Comparison of ENCODE assay signal across 17 mouse cellular contexts in genomic region chr12:16834701-16835100, GRCm38 (mm10). TPM values are rescaled to one million over a fixed set of nuclear protein-coding genes. Genes with fewer than 3 reads are reported as not detected.
DNase-seq lines count a peak whose midpoint lies in the region; ATAC-seq and TF ChIP-seq lines count a peak whose summit lies in the region.
"Had no signal": no experiment of that assay in that cellular context is flagged by ENCODE, and none has a peak within 500 bp of the region (broad histone marks: within the 10 kb centered on the region; RNA-seq: fewer than 3 reads in every experiment).

No protein-coding gene starts in this region.

- H3K27me3 ChIP-seq in heart, adult 2 months (ENCODE audit: control insufficient read depth, insufficient read depth, low read length): no peaks in the 10 kb centered on the region
- H3K27me3 ChIP-seq in kidney, embryonic 14.5 days (ENCODE audit: control insufficient read depth, insufficient read depth, low read length): no peaks in the 10 kb centered on the region
- H3K27me3 ChIP-seq in stomach, embryonic 16.5 days (ENCODE audit: control insufficient read depth, insufficient read depth, low read length): no peaks in the 10 kb centered on the region
- H3K27me3 ChIP-seq in stomach, postnatal 0 days (ENCODE audit: control insufficient read depth, insufficient read depth, low read length): no peaks in the 10 kb centered on the region
- H3K27me3 ChIP-seq: heart, embryonic 15.5 days; liver, embryonic 15.5 days; midbrain, embryonic 13.5 days had no signal

- no peak for TF ChIP-seq CTCF in heart, adult 2 months (IDR thresholded peaks at IDR 0.05)
- TF ChIP-seq CTCF in stomach, postnatal 0 days (IDR thresholded peaks at IDR 0.05; ENCODE audit: low read depth): no peak

- intact Hi-C loops in heart, adult 2 months (cut with DNase I): no loop called here
- intact Hi-C loops in heart, postnatal 10 days (cut with DNase I): no loop called here

- no peak for TF ChIP-seq EP300 in heart, adult 2 months (IDR thresholded peaks at IDR 0.05; ENCODE audit: insufficient read depth, low read depth, low read length)
- TF ChIP-seq EP300 in stomach, postnatal 0 days (optimal IDR thresholded peaks at IDR 0.05): no peak

- H3K79me2 ChIP-seq in heart, adult 2 months (replicated peaks; ENCODE audit: control insufficient read depth, insufficient read depth, low read length): no peaks in the 10 kb centered on the region

- 53% methylated on average over 11 of the region's 11 CpGs for WGBS in heart, adult 2 months
- WGBS in kidney, embryonic 14.5 days: 37% methylated on average over 11 of the region's 11 CpGs
- 53% methylated on average over 11 of the region's 11 CpGs for WGBS in stomach, embryonic 16.5 days
- WGBS in stomach, postnatal 0 days: 38% methylated on average over 11 of the region's 11 CpGs

- peak in 1 of 2 experiments; percentile 28 for DNase-seq in heart, adult 2 months
- DNase-seq in heart, postnatal 10 days: no peak
- DNase-seq in kidney, postnatal 25 days: no peak
- DNase-seq in stomach, postnatal 0 days (ENCODE audit: low spot score): no peak
- DNase-seq: adrenal gland, postnatal 25 days; B cell, adult 2 months; cerebellum, adult 2 months; retina, postnatal 1 day; thymus, adult 18-20 months had no signal

- H3K36me3 ChIP-seq in heart, adult 2 months (ENCODE audit: control insufficient read depth, insufficient read depth, low read length): peaks cover 9% of the 10 kb centered on the region
- H3K36me3 ChIP-seq in kidney, embryonic 14.5 days (ENCODE audit: control insufficient read depth, insufficient read depth, low read length): no peaks in the 10 kb centered on the region
- no peaks in the 10 kb centered on the region for H3K36me3 ChIP-seq in stomach, embryonic 16.5 days (ENCODE audit: control insufficient read depth, insufficient read depth, low read length)
- H3K36me3 ChIP-seq in stomach, postnatal 0 days (ENCODE audit: control insufficient read depth, insufficient read depth, low read length): no peaks in the 10 kb centered on the region
- H3K36me3 ChIP-seq: heart, embryonic 15.5 days; liver, embryonic 15.5 days had no signal

- TF ChIP-seq POLR2A in heart, adult 2 months (IDR thresholded peaks at IDR 0.05; ENCODE audit: insufficient read depth, low read depth, low read length): no peak

- H3K9me3 ChIP-seq in kidney, embryonic 14.5 days (ENCODE audit: control insufficient read depth, low read length): peaks cover 4% of the 10 kb centered on the region; the same call in 1 of the 2 replicates
- H3K9me3 ChIP-seq in stomach, embryonic 16.5 days (replicated peaks; ENCODE audit: control insufficient read depth, low read length): no peaks in the 10 kb centered on the region; the same call in 1 of the 2 replicates
- no peaks in the 10 kb centered on the region for H3K9me3 ChIP-seq in stomach, postnatal 0 days (ENCODE audit: control insufficient read depth, low read length)
- H3K9me3 ChIP-seq: heart, embryonic 15.5 days; liver, embryonic 15.5 days had no signal

- peak overlapping the region; percentile 72 for H3K27ac ChIP-seq in heart, adult 2 months
- H3K27ac ChIP-seq in kidney, embryonic 14.5 days (ENCODE audit: low read depth, low read length): no peak overlapping the region
- no peak overlapping the region for H3K27ac ChIP-seq in stomach, embryonic 16.5 days (ENCODE audit: low read length)
- H3K27ac ChIP-seq in stomach, postnatal 0 days (replicated peaks): no peak overlapping the region
- H3K27ac ChIP-seq: heart, embryonic 15.5 days; liver, embryonic 15.5 days; macrophage; midbrain, embryonic 13.5 days had no signal

- peak; percentile 66 for ATAC-seq in kidney, embryonic 14.5 days (ENCODE audit: low FRiP score, low TSS enrichment)
- no peak for ATAC-seq in stomach, embryonic 16.5 days (ENCODE audit: insufficient read depth, low FRiP score)
- ATAC-seq in stomach, postnatal 0 days (ENCODE audit: low FRiP score, low TSS enrichment): no peak
- no peak for ATAC-seq in activated CD4-positive, CD25-positive, alpha-beta regulatory T cell, adult 4 months
- ATAC-seq: forebrain, embryonic 14.5 days; midbrain, embryonic 13.5 days had no signal

- H3K4me1 ChIP-seq in heart, adult 2 months (ENCODE audit: control insufficient read depth, insufficient read depth, low read length): peaks cover 18% of the 10 kb centered on the region
- peaks cover 7% of the 10 kb centered on the region; the same call in 1 of the 2 replicates for H3K4me1 ChIP-seq in kidney, embryonic 14.5 days (ENCODE audit: control insufficient read depth, insufficient read depth, low read length)
- H3K4me1 ChIP-seq in stomach, embryonic 16.5 days (ENCODE audit: control insufficient read depth, insufficient read depth, low read length): peaks cover 7% of the 10 kb centered on the region; the same call in 1 of the 2 replicates
- H3K4me1 ChIP-seq in stomach, postnatal 0 days (replicated peaks; ENCODE audit: control insufficient read depth, insufficient read depth): no peaks in the 10 kb centered on the region; the same call in 1 of the 2 replicates
- H3K4me1 ChIP-seq: midbrain, embryonic 13.5 days had no signal

- H3K4me2 ChIP-seq in kidney, embryonic 14.5 days (replicated peaks; ENCODE audit: low read depth, low read length): no peak overlapping the region
- H3K4me2 ChIP-seq in stomach, embryonic 16.5 days (ENCODE audit: low read depth, low read length): 0 out of 2 replicates have a peak overlapping the region, but pooled peaks have one; percentile 9
- H3K4me2 ChIP-seq in stomach, postnatal 0 days (replicated peaks; ENCODE audit: low read depth): no peak overlapping the region
- H3K4me2 ChIP-seq: heart, embryonic 15.5 days; liver, embryonic 15.5 days; midbrain, embryonic 13.5 days had no signal

- no peak overlapping the region for H3K4me3 ChIP-seq in heart, adult 2 months
- H3K4me3 ChIP-seq in kidney, embryonic 14.5 days (ENCODE audit: low read length): no peak overlapping the region
- no peak overlapping the region for H3K4me3 ChIP-seq in stomach, embryonic 16.5 days (replicated peaks; ENCODE audit: low read length)
- no peak overlapping the region for H3K4me3 ChIP-seq in stomach, postnatal 0 days (ENCODE audit: low read depth, low read length)
- H3K4me3 ChIP-seq: heart, embryonic 15.5 days; liver, embryonic 15.5 days; midbrain, embryonic 13.5 days had no signal

- no peak overlapping the region for H3K9ac ChIP-seq in heart, adult 2 months (ENCODE audit: low read depth, low read length)
- H3K9ac ChIP-seq in kidney, embryonic 14.5 days (ENCODE audit: low read depth, low read length): no peak overlapping the region
- no peak overlapping the region for H3K9ac ChIP-seq in stomach, embryonic 16.5 days (ENCODE audit: low read length)
- no peak overlapping the region for H3K9ac ChIP-seq in stomach, postnatal 0 days (ENCODE audit: low read length)
- H3K9ac ChIP-seq: heart, embryonic 15.5 days; liver, embryonic 15.5 days; midbrain, embryonic 13.5 days had no signal

RNA-seq across cellular contexts. Expression of gene E2f6, which starts 23.9 kb away (rescaled TPM):
- 10 to 100 TPM; 79.1 to 84.1 TPM for total RNA-seq in heart, adult 2 months (2021)
- 46.7 and 87.4 TPM in 2 replicates for polyA plus RNA-seq in heart, adult 2 months (2012; rRNA removed)
- total RNA-seq in heart, postnatal 10 days (2021): 10 to 100 TPM; 52.7 to 58.7 TPM
- polyA plus RNA-seq in kidney, embryonic 14.5 days (2014; fragmentation: Nextera tagmentation; extraction: Ambion mirVana): 36.8 and 56.7 TPM in 2 replicates
- polyA plus RNA-seq in stomach, embryonic 16.5 days (2015; fragmentation: Nextera tagmentation; extraction: Ambion mirVana): 26.5 and 27.9 TPM in 2 replicates
- polyA plus RNA-seq in stomach, postnatal 0 days (2015; fragmentation: Nextera tagmentation; extraction: Ambion mirVana): 12.5 and 12.7 TPM in 2 replicates
- polyA plus RNA-seq in activated CD4-positive, CD25-positive, alpha-beta regulatory T cell, adult 4 months (2017; shearing (Covaris generic)): 1 to 10 TPM; 3.3 to 3.6 TPM

RNA-seq across cellular contexts. Expression of gene Greb1, which starts 34.0 kb away (rescaled TPM):
- under 1 TPM; 0.25 to 0.39 TPM for total RNA-seq in heart, adult 2 months (2021)
- polyA plus RNA-seq in heart, adult 2 months (2012; rRNA removed): 0.44 and 0.51 TPM in 2 replicates
- under 1 TPM; 0.55 to 0.74 TPM for total RNA-seq in heart, postnatal 10 days (2021)
- polyA plus RNA-seq in kidney, embryonic 14.5 days (2014; fragmentation: Nextera tagmentation; extraction: Ambion mirVana): 6.6 and 8.6 TPM in 2 replicates
- 0.80 and 1.0 TPM in 2 replicates for polyA plus RNA-seq in stomach, embryonic 16.5 days (2015; fragmentation: Nextera tagmentation; extraction: Ambion mirVana)
- 0.16 and 0.24 TPM in 2 replicates for polyA plus RNA-seq in stomach, postnatal 0 days (2015; fragmentation: Nextera tagmentation; extraction: Ambion mirVana)
- polyA plus RNA-seq in activated CD4-positive, CD25-positive, alpha-beta regulatory T cell, adult 4 months (2017; shearing (Covaris generic)): under 1 TPM in 1 of 2 experiments, not detected in 1; 0.12 TPM

RNA-seq across cellular contexts. Expression of gene Rock2, which starts 60.0 kb away (rescaled TPM):
- 10 to 100 TPM; 78.0 to 80.2 TPM for total RNA-seq in heart, adult 2 months (2021)
- 11.2 and 27.6 TPM in 2 replicates for polyA plus RNA-seq in heart, adult 2 months (2012; rRNA removed)
- total RNA-seq in heart, postnatal 10 days (2021): 10 to 100 TPM; 90.0 to 93.5 TPM
- 17.4 and 22.3 TPM in 2 replicates for polyA plus RNA-seq in kidney, embryonic 14.5 days (2014; fragmentation: Nextera tagmentation; extraction: Ambion mirVana)
- polyA plus RNA-seq in stomach, embryonic 16.5 days (2015; fragmentation: Nextera tagmentation; extraction: Ambion mirVana): 14.3 and 16.5 TPM in 2 replicates
- polyA plus RNA-seq in stomach, postnatal 0 days (2015; fragmentation: Nextera tagmentation; extraction: Ambion mirVana): 12.1 and 13.3 TPM in 2 replicates
- 10 to 100 TPM; 10.8 to 11.3 TPM for polyA plus RNA-seq in activated CD4-positive, CD25-positive, alpha-beta regulatory T cell, adult 4 months (2017; shearing (Covaris generic))
